Mouse (Mus musculus) heart, postnatal 14 days (tissue): ENCODE data around the gene Psmd2. TPM values are rescaled to one million over a fixed set of nuclear protein-coding genes. Genes with fewer than 3 reads are reported as not detected.
"Not testable (repeated sequence)": the region's sequence is repeated elsewhere in the genome, so short reads cannot be mapped to it uniquely, and the experiment has no call there.

Experiments
- DNase-seq, 2 experiments: peaks; one replicate each; pipeline ENCODE4 v3.0.0; 2021 to 2022
- intact Hi-C: fragments of 180-260 bp; cut with DNase I; formaldehyde crosslinking; loops from one replicate; pipeline ENCODE4 v1.15.1; 2025
- total RNA-seq, 2 experiments: library from RNA; stranded (reverse); gene quantifications; 2 replicates each; pipeline ENCODE4 v1.2.3; 2021

The Psmd2 gene
- total RNA-seq, 2 experiments from 2014 or later = 191 to 193 TPM

DNA sequence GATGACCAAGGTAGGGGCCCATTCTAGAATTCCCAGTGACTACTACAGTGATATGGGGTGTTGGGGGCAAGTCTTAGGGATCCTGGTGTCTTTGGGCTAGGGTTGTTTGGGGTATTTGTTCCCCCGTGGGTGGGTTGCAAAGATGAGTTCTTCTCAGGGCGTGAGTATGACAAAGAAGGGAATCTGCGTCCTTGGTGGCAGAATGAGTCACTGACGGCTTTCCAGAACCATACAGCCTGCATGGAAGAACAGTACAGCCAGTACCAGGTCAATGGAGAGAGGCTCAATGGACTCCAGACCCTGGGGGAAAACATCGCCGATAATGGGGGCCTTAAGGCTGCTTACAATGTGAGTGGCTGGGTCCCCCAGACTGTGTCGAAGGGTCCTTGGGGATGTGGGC lies 7.5 kb upstream of the Psmd2 start:
- DNase-seq = no peak
- intact Hi-C loops = loop anchor here (2.0 to 10.0 kb wide), 2 partner anchors 145 to 219 kb away; partner anchors contain the start of genes Abcc5 and Eif2b5

DNA sequence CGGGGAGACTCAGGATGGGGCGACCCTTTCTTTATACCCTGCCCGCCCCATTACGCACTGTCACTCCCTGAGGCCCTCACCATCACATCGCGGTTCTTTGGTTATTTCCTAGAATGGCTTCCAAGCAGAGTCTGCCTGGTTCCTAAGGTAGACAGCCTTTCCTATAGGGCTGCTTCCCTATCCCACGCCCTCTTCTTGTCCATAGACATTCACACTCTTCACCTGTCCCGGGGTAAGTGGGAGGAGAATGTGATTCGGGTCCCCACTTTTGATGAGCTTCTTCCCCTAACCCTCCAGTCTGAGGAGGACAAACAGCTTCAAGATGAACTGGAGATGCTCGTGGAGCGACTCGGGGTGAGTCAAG lies 477 bp downstream of the Psmd2 start:
- DNase-seq = no peak
- intact Hi-C loops = loop anchor here (2.0 kb wide), 1 partner anchor 41 kb away; the partner anchor contains the start of genes Alg3, Eef1akmt4 and Gm49333

DNA sequence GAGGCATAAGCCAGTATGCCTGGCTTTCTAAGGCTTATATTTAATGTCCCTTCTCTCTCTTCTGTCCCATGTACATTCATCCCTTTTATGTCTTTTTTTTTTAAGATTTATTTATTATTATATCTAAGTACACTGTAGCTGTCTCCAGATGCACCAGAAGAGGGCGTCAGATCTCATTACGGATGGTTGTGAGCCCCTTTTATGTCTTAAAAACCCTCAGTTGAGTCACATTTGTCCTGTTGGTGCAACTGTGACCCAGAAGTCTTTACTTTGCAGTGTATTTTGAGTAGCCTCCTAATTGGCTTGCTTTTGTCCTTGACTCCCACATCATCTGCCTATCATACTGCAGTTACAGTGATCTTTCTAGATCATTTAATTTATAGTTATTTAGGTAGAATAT lies 1.9 kb downstream of the Psmd2 start:
- DNase-seq = no peak
- intact Hi-C loops = no loop called here

DNA sequence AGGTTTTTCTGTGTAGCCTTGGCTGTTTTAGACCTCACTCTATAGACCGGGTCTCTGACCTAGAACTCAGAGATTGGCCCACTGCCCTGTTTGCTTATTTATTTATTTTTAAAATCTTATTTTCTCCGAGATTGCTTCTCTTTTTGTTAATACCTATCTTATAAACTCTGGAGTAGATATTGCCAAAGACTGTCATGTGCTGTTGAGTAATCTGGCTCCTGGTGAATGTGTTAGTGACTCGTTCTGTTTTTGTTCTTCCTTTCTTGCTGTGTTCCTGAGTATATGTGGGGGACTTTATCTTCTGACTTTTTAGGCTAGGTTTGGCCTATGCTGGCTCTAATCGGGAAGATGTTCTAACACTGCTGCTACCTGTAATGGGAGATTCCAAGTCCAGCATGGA lies 6.2 kb downstream of the Psmd2 start:
- intact Hi-C loops = no loop called here
- no peak for DNase-seq

DNA sequence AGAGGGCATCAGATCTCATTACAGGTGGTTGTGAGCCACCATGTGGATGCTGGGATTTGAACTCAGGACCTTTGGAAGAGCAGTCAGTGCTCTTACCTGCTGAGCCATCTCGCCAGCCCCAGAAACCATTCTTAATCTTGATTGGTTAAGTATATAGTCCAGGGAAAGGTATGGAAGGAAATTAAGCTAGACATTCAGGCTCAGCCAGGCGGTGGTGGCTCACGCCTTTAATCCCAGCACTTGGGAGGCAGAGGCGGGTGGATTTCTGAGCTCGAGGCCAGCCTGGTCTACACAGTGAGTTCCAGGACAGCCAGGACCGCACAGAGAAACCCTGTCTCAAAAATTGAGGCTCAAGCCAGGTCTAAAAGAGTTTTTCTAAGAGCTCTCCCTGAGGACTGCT lies 16.6 kb downstream of the Psmd2 start, which contains the start of gene Eif4g1:
Eif4g1 (plus strand) TSS at position 301 of the 400 bp plus-strand sequence.
- intact Hi-C loops, DNase-seq: not testable (repeated sequence)

DNA sequence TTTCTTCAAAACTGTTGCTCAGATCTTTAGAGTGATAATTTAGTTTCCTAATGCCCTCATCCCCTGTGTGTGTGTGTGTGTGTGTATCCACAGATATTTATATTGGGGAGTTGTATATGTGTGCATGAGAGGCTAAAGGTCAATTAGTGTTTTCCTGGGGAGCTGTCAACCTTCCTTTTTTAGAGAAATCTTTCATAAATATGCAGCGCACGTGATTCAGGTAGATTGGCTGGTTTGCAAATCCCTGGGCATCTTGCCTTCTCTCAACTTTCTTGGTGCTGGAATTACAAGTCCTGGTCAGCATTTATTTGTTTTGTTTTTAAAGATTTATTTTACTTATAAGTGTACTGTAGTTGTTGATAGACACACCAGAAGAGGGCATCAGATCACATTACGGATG lies 18.8 kb downstream of the Psmd2 start:
- no peak for DNase-seq
- intact Hi-C loops = no loop called here

DNA sequence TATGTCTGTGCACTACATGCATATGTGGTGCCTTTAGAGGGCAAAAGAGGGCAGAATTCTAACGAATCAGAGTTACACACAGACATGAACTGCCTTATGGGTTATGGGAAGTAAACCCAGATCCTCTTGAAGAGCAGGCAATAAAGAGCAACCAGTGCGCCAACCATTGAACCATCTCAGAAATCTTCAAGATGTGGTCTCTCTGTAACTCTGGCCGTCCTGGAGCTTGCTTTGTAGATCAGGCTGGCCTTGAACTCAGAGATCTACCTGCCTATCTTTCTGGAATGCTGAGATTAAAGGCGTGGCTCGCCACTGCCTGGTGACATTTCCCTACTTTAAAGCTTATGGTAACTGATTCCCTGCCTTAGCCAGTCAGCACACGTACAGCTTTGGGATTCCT lies 20.4 kb downstream of the Psmd2 start:
- DNase-seq = no peak
- intact Hi-C loops = no loop called here

DNA sequence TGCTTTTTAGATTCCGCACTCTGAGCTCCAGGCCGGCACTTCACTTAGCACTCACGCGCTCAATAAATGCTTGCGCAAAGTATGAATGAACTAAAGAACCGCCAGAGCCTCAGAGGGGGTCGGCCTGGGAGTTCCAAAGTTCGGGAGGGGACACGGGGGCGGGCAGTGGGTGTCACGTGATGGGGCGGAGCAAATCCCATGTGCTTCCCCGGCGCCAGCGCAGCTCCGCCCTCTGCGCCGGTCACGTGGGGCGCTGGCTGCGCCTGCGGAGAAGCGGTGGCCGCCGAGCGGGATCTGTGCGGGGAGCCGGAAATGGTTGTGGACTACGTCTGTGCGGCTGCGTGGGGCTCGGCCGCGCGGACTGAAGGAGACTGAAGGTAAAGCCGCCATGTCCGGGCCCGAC lies 21.0 kb downstream of the Psmd2 start:
- DNase-seq = peak; percentile 98
- intact Hi-C loops = no loop called here

DNA sequence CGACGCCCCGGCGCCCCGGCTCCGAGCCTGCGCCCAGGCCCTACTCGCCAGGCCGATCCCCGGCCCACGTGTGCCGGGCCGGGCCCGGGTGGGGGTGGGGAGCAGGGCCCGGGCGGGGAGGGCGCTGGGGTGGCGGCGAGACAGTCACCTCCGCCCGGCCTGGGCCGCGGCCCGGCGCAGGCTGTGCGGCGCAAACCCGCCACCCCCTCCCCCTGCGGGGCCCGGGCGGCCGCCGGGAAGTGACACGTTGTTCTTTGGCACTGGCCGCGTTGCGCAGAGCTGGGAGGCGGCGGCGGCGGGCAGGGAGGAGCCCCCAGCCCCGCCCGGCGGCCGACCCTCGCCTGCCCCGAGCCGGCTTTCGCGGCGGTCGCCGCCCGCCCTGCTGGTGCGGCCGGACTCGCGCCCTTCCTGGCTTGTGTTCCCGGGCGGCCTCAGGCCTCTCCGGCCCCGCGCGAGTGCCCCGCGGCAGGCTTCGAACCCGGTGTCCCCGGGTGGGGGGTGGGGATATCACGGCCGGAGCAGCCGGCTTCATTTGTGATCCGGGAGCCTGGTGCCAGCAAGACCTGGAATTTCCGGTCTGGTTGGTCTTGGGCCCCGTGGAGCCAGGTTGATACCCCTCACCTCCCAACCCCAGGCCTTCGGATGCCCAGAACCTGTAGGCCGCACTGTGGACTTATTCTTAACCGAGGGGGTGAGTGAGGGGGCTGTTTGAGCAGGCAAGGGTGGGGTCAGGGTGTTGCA lies 21.7 kb downstream of the Psmd2 start:
- DNase-seq = peak; percentile 81 to 82
- intact Hi-C loops = no loop called here

DNA sequence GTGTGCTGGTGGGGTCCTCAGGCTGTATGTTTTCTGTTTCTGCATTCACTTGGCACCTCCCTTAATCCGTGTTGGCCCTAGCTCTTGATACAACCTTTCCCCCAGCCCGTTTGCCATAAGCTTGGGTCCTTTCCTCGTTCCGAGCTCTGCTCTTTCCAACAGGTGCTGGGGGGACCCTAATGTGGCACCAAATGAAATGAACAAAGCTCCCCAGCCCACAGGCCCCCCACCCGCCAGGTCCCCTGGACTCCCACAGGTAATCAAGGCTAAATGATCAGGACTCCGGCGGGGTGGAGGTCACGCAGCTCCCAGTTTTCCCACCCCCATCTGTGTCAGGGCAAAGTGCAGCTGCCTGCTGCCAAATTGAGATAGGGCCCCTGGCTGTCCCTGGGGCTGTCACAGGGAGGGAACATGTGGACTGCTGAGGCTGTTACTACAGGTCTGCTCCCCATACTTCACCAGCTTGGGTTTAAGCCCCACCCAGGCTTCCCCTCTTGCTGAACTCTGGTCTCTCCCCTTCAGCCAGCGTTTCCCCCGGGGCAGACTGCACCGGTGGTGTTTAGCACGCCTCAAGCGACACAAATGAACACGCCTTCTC lies 22.4 kb downstream of the Psmd2 start:
- peak; percentile 16 to 34 for DNase-seq
- intact Hi-C loops = loop anchor here (1.0 kb wide), 1 partner anchor 18 kb away; no protein-coding TSS in a partner anchor

DNA sequence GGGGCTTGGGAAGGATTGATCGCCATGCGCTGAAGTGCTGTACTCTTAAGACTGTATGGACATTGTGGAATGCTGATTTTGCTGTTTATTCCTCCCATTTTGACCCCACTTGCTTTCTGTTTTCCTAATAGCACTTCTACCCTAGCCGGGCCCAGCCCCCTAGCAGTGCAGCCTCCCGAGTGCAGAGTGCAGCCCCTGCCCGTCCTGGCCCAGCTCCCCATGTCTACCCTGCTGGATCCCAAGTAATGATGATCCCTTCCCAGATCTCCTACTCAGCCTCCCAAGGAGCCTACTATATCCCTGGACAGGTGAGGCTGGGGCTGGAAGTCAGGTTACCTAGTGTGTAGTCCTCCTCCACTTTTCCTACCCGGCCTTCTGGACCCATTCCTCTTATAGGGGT lies 23.8 kb downstream of the Psmd2 start:
- intact Hi-C loops = no loop called here
- DNase-seq = no peak

DNA sequence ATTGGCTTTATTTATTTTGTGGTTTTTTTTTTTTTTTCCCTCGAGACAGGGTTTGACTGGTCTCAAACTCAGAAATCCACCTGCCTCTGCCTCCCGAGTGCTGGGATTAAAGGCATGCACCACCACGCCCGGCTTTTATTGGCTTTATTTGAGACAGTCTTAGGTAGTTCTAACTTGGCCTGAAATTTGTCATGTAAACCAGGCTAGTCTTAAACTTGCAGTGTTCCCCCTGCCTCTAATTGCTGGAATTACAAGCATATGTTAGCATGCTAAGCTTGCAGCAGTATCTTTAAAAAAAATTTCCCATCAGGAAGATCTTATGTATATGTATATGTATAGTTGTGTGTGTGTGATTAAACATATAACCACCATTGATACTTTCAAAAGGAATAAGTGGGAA lies 25.2 kb downstream of the Psmd2 start:
- no peak for DNase-seq
- intact Hi-C loops = no loop called here

DNA sequence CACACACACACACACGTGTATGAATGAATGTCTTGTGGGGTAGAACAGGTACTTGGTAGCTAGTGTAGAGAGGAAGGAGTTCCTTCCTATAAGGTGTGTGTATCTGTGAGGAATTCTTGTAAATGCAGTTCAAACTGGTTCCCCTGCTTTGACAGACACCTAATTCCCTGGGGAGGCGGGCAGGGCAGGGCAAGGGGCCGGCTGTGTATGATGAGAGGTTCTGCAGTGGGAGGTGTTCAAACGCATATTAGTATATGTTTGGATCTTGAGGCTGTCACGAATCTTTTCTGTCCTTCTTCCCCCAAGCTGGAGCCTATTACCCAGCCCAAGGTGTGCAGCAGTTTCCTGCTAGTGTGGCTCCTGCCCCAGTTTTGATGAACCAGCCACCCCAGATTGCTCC lies 25.9 kb downstream of the Psmd2 start:
- DNase-seq = no peak
- intact Hi-C loops = no loop called here

DNA sequence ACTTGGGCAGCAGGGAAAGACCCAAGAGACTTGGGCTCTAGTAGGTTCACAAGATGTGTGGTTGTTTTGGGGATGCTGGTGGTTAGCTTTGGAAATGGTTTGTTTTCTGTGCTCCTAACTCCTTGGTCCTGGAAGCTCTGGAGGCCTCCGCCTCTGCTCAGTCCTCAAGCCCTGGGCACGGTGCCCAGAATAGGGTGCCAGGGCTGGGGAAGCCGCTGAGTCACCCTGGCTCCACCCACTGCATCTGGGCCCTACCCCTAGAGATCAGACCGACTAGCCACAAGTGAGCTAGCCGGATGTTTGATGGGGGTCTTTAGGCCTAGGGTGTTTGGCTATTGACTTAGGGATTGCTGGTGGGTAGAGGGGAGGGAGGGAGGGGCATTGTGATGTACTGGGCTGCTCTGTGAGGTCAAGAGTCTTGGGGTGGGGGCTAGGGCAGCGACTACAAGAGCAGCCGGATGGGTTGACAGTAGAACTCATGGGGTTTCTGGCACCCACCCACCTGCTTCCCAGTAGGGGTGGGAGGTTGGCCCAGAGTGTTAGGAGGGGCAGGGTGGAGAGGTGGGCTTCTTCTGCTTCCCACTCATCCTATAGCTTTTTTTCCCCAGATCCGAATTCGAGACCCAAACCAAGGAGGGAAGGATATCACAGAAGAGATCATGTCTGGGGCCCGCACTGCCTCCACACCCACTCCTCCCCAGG lies 26.7 kb downstream of the Psmd2 start:
- intact Hi-C loops = no loop called here
- DNase-seq = peak; percentile 86 to 90

DNA sequence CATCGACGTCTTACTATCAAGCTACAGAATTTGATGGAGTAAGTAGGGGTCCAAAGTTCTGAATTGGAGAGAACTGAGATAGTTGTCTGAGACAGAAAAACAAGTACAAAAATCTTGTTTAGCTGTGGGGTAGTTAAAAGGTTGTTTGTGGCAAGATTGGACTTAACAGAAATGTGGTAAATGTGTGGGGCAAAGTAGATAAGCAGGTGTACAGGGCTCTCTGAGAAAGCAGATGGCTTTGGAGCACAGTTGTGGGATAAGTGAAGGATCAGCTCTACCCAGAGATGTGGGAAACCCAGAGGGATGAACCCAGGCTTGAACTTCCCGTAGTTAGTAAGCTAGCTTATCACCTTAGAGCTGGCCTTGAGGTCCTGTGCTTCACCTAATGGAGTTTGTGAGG lies 39.3 kb downstream of the Psmd2 start:
- no peak for DNase-seq
- intact Hi-C loops = no loop called here

DNA sequence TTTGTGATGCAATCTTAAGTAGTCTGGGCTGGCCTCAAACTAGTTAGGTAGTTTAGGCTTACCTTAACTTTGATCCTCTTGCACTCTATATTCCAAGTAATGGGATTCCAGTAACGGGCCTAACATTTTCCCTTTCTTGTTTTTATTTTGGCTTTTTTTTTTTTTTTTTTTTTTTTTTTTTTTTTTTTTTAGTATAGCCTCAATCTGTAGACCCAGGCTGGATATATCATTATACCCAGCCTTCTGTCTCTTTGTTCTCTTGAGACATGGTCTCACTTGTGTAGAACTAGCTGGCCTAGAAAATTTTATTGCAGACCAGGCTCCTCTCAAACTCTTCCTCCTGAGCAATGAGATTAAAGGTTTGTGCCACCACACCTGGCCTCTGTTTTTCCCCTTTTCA lies 40.2 kb downstream of the Psmd2 start:
- intact Hi-C loops = loop anchor here (1.0 kb wide), 1 partner anchor 17 kb away; no protein-coding TSS in a partner anchor
- no peak for DNase-seq

DNA sequence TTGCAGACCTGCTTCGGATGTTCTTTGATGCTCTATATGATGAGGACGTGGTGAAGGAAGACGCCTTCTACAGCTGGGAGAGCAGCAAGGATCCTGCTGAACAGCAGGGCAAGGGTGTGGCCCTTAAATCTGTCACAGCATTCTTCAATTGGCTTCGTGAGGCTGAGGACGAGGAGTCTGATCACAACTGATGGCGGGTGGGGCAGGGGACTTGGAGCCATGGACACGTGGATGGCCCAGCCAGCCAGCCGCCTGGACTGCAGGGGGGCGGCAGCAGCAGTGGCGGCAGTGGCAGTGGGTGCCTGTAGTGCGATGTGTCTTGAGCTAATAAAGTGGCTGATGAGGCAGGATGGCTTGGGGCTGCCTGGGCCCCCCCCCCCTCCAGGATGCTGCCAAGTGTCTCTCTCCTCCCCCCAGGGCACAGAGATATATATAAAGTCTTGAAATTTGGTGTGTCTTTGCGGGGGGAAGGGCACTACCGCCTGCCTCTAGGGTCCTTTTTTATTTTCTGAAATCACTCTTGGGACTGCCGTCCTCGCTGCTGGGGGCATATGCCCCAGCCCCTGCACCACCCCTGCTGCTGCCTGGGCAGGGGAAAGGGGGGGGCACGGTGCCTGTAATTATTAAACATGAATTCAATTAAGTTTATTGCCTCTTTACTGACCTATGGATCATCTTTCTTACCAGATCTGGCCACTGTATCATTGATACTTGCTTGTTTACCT lies 41.0 kb downstream of the Psmd2 start:
- DNase-seq = no peak

DNA sequence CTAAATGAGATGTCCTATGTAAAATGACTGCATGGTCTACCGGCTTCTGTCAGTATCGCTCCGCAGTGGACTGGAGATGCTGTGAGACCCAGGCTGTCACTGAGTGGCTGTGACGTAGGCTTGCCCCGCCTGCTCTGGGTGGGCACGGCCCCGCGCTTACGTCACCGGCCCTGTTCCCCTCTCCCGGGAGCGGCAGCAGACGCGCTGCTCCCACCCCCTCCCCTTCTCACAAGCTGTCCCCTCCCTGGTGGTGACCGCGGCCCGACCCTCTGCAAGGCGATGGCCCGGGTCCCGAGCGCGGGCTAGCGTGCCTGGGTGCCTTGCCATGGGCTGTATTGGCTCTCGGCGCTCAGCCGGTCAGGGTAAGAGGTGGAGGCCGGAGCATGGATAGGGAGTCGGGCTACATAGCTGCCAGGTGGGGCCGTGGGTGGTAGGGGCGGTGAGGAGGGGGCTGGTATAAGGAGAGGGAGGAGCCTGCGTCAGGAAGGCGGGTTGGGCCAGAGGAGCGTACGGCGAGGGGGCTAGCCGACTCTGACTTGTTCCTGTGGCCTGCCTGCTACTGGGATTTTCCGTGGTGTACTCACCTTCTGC lies 41.8 kb downstream of the Psmd2 start, which contains the start of gene Fam131a:
Fam131a (plus strand) TSS at position 131 of the 591 bp plus-strand sequence.
- peak; percentile 91 to 94 for DNase-seq
- intact Hi-C loops = no loop called here

More for the DNA sequence above, 41.0 kb downstream of the Psmd2 start:
- intact Hi-C loops = loop anchor here (1.0 kb wide), 1 partner anchor 18 kb away; no protein-coding TSS in a partner anchor

DNA sequence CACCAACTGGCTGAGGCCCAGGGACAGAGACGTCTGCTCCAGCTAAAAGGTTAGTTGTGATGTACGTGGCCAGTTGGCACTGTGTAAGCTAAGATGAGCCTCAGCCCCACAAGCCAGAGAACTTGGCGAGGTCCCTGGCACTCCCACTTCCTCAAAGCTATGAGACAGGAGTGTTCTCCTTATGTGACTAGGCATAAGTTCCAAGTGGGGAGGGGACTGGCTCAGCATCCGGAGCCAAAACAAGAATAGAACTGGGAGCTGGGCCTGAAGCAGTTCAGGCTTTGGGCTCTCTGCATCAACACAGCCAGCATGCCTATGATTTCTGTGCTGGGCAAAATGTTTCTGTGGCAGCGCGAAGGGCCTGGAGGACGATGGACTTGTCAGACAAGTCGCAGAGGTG lies 43.3 kb downstream of the Psmd2 start:
- intact Hi-C loops = no loop called here
- peak; percentile 56 to 63 for DNase-seq
